Mouse (Mus musculus) CD4-positive, CD25-positive, alpha-beta regulatory T cell, adult 4 months (primary cell): ENCODE results near the gene Iqcg. TPM values are rescaled to one million over a fixed set of nuclear protein-coding genes. Genes with fewer than 3 reads are reported as not detected.
"Not testable (repeated sequence)": the region's sequence is repeated elsewhere in the genome, so short reads cannot be mapped to it uniquely, and the experiment has no call there.

ENCODE experiments used
- ATAC-seq: one replicate; pipeline ENCODE4 v1.8.0; 2017
- polyA plus RNA-seq, 2 experiments: library from polyadenylated mRNA; unstranded; fragments of 100-300 nt; shearing (Covaris generic); gene quantifications; one replicate each; pipeline ENCODE4 v1.2.1; 2017

The Iqcg gene
- polyA plus RNA-seq = 1 to 10 TPM; 1.1 TPM

- ATAC-seq = peak; percentile 91
Measured at GRCm38 (mm10) chr16:33056095-33056785, at the start of gene Iqcg, which contains the start of gene Rpl35a. Gene Iqcg, minus strand, starts transcription at chr16:33056218. Gene Rpl35a, plus strand, starts transcription at chr16:33056453.

GRCm38 (mm10) chr16:33085666-33086065, 29.6 kb upstream of the Iqcg start:
- no peak for ATAC-seq

GRCm38 (mm10) chr16:33083996-33084395, 28.0 kb upstream of the Iqcg start:
- no peak for ATAC-seq

DNA sequence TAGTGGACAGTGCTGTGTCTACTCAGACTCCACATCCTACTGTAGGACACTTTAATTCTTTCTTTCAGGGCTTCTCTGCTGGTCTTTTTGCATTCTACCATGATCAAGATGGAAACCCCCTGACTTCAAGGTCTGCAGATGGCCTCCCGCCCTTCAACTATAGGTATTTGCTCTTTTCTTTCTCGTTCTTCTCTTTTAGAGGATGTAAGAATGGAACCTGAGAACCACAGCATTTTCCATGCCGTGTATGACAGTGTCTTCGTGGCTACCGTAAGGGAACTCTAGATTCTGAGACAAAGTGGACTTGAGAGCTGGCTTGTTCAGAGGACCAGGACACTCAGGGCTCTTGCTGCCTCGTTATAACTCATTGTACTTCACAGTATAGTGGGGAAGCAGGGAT, 26.9 kb upstream of the Iqcg start:
- no peak for ATAC-seq

DNA sequence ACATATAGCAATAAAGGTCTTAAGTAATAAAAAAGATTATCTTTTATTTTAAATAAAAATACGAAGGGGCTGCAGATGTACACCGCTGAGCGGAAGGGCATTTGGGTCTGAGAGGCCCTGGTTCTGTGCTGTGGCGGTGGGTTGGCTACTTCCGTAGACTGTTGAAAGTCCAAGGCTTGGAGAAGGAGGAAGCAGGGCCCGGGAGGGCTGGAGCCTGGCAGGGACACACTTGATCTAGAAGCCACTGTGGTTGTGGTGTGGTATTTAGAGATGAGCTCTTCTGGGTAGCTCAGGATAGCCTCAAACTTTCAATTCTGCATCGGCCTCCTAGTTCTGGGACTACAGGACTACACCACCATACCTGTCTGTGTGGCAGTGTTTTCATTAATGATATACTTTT, 24.0 kb upstream of the Iqcg start:
- ATAC-seq = no peak

DNA sequence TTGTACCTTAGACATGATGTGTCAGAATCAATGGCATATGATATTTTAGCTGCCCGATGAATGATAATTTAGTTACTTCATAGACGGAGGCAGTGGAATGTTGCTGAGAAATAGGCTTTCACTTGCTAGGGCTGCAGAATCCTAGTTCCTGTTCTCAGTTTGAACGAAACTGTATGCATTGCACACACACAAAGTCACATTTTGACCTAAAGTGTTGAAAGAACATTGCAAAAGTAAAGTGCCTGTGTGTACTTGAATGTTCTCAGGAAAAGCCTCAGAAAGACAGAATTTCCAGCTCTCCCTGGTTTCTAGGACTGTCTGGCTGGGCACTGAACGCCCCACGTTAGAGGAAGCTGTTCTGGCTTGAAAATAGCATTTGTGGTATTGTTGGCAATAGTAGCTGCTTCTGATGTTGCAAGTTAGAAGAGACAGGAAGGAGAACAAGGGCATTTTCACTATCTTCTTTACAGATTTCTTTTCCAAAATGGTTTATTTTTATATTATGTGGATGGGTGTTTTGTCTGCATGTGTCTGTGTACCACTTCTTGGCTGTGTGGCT, 21.1 kb upstream of the Iqcg start:
- no peak for ATAC-seq

DNA sequence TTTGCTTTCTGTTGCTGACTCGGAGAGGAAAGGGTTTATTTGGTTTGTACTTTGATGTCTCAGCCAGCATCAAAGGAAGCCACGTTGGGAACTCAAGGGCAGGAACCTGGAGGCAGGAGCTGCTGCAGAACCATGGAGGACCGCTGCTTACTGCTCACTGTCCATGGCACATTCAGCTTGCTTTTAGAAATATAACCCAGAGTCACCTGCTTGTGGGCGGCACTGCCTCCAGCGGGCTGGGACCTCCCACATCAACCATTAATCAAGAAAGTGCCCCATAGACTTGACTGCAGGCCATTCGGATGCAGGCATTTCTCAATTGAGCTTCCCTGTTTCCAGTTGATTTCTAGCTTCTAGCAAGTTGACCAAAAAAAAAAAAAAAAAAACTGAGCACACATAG, 20.1 kb upstream of the Iqcg start:
- no peak for ATAC-seq

DNA sequence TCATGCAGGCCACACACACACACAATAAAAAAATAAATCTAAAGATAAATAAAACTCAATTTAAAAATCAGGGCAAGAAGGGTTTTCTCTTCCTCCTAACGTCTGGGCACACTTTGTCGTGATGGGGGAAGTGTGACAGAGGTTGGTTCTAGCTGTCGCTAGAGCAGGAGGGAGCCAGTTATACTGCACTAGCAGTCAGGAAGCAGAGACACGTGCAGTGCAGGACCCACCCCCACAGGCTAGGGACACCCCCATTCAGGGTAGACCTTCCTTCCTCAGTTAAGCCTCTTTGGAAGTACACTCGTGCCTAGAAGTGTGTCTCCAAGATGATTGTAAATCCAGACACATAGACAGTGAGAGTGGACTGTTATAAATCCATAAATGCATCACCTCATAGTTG, 18.9 kb upstream of the Iqcg start:
- ATAC-seq = peak; percentile 64

- peak; percentile 98 for ATAC-seq
Measured at GRCm38 (mm10) chr16:33072871-33073557, 17.0 kb upstream of the Iqcg start.

DNA sequence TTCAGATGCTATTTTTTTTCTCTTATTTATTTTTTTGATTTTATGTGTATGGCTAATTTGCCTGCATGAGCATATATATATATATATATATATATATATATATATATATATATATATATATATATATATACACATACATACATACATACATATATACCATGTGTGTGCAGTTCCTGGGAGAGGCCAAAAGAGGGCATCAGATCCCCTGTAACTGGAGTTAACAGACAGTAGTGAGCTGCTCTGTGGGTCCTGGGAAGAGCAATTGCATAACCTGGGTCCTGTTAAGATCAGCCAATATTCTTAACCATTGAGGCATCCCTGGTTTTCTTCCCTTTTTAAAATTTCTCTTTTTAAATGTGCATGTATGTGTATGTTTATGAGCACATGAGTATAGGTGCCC, 14.9 kb upstream of the Iqcg start:
- ATAC-seq = no peak

- ATAC-seq = no peak
Measured at GRCm38 (mm10) chr16:33064636-33065035, 8.6 kb upstream of the Iqcg start.

- no peak for ATAC-seq
Measured at GRCm38 (mm10) chr16:33063267-33063666, 7.2 kb upstream of the Iqcg start.

DNA sequence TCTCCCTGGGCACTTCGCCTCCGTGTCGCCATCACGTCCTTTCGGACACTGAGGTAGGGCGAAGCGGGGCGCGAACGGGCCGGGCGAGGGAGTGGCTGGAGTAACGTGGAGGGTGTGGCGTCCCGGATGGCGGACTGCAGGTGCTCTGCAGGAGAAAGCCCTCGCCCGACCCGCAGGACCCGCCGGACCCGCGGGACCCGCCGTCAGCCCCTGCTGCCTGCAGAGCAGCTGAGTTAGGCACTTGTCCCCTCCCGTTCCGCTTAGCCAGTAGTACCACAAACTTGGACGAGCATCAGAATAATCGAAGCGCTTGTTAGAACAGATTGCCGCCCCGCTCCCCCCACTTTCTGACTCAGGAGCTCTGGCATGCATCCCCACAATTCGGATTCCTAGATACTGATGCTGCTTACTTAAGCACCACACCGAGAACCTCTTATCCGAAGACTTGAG, 6.7 kb upstream of the Iqcg start:
- ATAC-seq = peak; percentile 33

GRCm38 (mm10) chr16:33062024-33062681, 6.1 kb upstream of the Iqcg start, which contains the start of gene Lmln:
Gene Lmln, plus strand, starts transcription at chr16:33062521.
- peak; percentile 82 for ATAC-seq

DNA sequence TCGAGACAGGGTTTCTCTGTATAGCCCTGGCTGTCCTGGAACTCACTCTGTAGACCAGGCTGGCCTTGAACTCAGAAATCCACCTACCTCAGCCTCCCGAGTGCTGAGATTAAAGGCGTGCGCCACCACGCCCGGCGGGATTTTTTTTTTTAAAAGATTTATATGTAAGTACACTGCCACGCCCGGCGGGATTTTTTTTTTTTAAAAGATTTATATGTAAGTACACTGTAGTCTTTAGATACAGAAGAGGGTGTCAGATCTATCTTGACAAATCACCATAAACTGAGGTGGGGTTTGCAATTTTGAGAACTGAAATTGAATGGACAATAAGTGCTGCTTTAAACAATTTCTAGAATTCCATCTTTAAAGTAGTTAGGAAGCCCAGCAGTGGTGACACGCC, 5.4 kb upstream of the Iqcg start:
- no peak for ATAC-seq

DNA sequence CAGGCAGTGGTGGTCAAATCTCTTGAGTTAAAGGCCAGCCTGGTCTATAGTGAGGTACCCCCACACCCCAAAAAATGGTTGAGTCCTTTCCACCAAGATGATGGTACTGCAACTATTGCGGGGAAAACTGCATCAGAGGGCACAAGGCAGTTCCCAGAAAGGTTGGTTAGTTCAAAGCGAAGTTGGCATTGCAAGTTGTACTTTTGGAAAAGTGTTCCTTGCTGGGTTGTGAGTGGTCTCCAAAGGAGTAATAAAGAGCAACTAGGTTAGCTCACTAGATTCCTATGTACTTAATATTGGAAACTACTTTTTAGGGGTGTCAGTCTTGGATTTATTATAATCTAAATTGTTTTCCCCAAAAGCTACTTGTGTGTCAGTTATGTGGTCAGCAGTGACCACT, 4.9 kb upstream of the Iqcg start:
- ATAC-seq = no peak

GRCm38 (mm10) chr16:33059471-33059870, 3.5 kb upstream of the Iqcg start:
- ATAC-seq = no peak

DNA sequence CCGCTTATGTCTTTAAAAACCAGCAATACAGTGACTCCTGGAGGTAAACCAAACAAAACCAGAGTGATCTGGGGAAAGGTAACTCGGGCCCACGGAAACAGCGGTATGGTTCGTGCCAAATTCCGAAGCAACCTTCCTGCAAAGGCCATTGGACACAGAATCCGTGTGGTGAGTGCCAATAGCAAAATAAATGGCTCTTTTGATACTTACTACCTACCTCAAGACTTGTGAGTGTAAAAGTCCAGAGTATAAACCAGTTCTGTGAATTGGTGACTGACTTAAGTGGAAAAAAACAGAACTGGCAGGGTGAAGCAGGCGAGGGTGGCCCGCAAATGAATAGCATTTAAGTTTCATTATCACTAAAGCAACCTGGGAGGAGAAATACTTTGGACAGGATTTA, 2.6 kb upstream of the Iqcg start:
- ATAC-seq = not testable (repeated sequence)

DNA sequence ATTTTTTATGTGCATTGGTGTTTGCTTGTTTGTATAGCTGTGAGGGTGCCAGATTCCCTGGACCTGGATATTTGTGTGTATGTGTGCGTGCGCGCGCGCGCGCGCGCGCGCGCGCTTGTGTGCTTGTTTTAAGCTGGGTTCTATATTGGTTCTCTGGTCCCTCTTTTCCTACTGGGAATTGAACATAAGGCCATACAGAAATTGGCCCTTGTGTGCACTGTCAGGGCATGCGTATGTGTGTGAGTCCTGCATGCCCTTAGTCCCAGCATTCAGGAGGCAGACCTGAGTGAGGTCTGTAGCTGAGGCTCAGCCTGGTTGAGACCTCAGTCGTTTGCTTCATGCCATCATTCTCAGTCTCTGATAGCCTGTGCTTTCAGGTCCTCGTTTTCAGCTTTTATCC, 2.0 kb upstream of the Iqcg start:
- ATAC-seq = no peak

GRCm38 (mm10) chr16:33056786-33057185, 768 bp upstream of the Iqcg start:
- ATAC-seq = no peak

- peak; percentile 21 for ATAC-seq
Measured at GRCm38 (mm10) chr16:33055655-33056054, 363 bp downstream of the Iqcg start.

- ATAC-seq = not testable (repeated sequence)
Measured at GRCm38 (mm10) chr16:33054927-33055326, 1.1 kb downstream of the Iqcg start.

DNA sequence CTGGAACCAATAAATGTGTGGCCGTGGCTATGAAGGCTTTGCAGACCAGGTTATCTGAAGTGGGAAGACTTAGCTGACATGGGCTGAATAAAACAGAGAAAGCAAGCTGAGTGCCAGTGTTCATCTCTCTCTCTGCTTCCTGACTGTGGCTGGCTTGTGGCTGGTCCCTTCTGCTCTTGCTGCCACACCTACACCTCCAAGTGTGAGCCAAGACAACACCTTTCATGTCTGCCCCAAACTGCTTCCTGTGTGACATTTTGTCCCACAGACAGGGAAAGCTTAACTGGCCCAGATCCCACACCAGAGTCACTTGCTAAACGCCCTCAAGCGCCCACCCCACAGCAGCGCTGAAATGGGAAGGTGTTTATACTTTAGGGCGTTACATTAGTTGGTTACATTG, 2.9 kb downstream of the Iqcg start:
- ATAC-seq = no peak
